Mouse (Mus musculus): ENCODE measurements around the gene Tgfbi. TPM values are rescaled to one million over a fixed set of nuclear protein-coding genes. Genes with fewer than 3 reads are reported as not detected.

The Tgfbi gene
- polyA plus RNA-seq, 2 experiments = 6.1 to 6.7 TPM

DNA sequence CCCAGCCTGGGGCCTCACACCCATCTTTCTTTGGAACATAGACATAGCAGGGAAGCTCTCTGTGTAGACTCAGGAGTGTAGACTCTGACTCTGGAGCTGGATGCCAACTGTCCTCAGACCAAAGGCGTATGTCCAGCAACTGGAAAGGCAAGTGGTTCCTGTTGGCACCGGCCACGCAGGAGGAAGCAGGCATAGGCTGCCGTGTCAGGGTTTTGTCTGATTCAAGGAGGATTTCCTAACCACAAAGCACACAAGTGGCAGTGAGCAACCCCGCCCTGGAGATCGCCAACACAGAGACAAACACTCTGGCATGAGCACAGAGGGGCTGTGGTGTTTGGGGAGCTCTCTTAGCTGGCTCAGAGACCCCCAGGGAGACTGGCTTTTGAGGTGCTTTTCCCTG lies 17.2 kb downstream of the Tgfbi start:
- TF ChIP-seq CTCF (IDR thresholded peaks at IDR 0.05; ENCODE audit: low read depth) = no peak
- no peak for TF ChIP-seq EP300 (IDR thresholded peaks at IDR 0.05; ENCODE audit: low read depth)
- Histone ChIP-seq H3K9me3 (ENCODE audit: control insufficient read depth, low read length) (no peaks in the 10 kb centered on the region), H3K36me3 (replicated peaks; ENCODE audit: control insufficient read depth, insufficient read depth, low read depth) (no peaks in the 10 kb centered on the region), H3K4me3 (ENCODE audit: insufficient read depth in 1 of 2, low read depth in 2 of 2, low read length in 2 of 2) (no peak overlapping the region), H3K9ac (replicated peaks) (no peak overlapping the region), H3K4me1 (replicated peaks; ENCODE audit: control insufficient read depth in 2 of 2, insufficient read depth in 2 of 2, low read length in 1 of 2) (peaks cover 0 to 8% of the 10 kb centered on the region in 2 experiments; a peak in 1 of 4 replicates), H3K4me2 (ENCODE audit: low read depth) (no peak overlapping the region), H3K27me3 (ENCODE audit: control insufficient read depth, insufficient read depth, low read length) (no peaks in the 10 kb centered on the region), H3K27ac (no peak overlapping the region)
- WGBS (ENCODE audit: insufficient replicate concordance) = 13% methylated on average over 6 of the region's 6 CpGs
- no peak for DNase-seq (ENCODE audit: low read depth in 3 of 3, low spot score in 3 of 3)
- ATAC-seq (ENCODE audit: insufficient read depth) = no peak

DNA sequence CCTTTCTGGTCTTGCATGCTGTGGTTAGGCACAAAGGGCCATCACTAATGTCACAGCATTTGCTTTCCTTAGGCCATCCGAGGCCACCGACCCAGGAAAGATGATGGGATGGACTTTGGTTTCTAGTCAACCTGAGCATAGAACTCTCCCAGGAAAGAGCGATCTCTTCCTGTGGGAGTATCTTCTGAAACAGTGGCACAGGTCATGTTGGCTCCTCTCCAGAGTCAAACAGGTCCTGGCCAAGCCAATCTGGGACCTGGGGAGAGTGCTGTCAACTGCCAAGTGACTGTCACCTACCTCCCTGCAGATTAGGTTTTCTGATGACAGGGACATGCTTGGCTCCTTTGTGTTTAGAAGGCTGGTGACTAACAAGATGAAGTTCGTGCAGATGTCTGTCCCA lies 20.8 kb downstream of the Tgfbi start:
- H3K9ac ChIP-seq (replicated peaks) = no peak overlapping the region
- H3K27ac ChIP-seq = no peak overlapping the region
- WGBS (ENCODE audit: insufficient replicate concordance) = 59% methylated on average over 4 of the region's 4 CpGs
- no peaks in the 10 kb centered on the region for H3K27me3 ChIP-seq (ENCODE audit: control insufficient read depth, insufficient read depth, low read length)
- no peak for TF ChIP-seq CTCF (IDR thresholded peaks at IDR 0.05; ENCODE audit: low read depth)
- no peak for TF ChIP-seq EP300 (IDR thresholded peaks at IDR 0.05; ENCODE audit: low read depth)
- DNase-seq (ENCODE audit: low read depth in 3 of 3, low spot score in 3 of 3) (no peak), ATAC-seq (ENCODE audit: insufficient read depth) (no peak)
- no peak overlapping the region for H3K4me3 ChIP-seq (ENCODE audit: insufficient read depth in 1 of 2, low read depth in 2 of 2, low read length in 2 of 2)
- H3K9me3 ChIP-seq (ENCODE audit: control insufficient read depth, low read length) = no peaks in the 10 kb centered on the region
- H3K36me3 ChIP-seq (replicated peaks; ENCODE audit: control insufficient read depth, insufficient read depth, low read depth) = no peaks in the 10 kb centered on the region
- no peak overlapping the region for H3K4me2 ChIP-seq (ENCODE audit: low read depth)
- peaks cover 0 to 10% of the 10 kb centered on the region in 2 experiments; a peak in 2 of 4 replicates for H3K4me1 ChIP-seq (replicated peaks; ENCODE audit: control insufficient read depth in 2 of 2, insufficient read depth in 2 of 2, low read length in 1 of 2)

DNA sequence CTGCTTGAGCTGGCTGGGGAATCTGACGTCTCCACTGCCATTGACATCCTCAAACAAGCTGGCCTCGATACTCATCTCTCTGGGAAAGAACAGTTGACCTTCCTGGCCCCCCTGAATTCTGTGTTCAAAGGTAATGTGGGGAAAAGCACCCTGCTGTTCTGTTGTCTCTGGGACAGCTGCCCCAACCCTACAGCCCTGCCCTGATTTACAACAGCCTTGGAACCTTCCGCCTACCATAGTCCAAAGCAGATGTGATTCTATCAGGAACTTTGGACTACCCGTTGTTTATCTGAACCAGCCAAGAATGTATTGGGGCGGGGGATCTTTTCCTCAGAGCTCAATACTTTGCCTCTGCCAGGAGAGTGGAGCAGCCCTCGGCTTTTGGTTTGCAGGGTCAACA lies 21.2 kb downstream of the Tgfbi start:
- ATAC-seq (ENCODE audit: insufficient read depth) = no peak
- no peak for DNase-seq (ENCODE audit: low read depth in 3 of 3, low spot score in 3 of 3)
- Histone ChIP-seq H3K9me3 (ENCODE audit: control insufficient read depth, low read length) (no peaks in the 10 kb centered on the region), H3K4me3 (ENCODE audit: insufficient read depth in 1 of 2, low read depth in 2 of 2, low read length in 2 of 2) (no peak overlapping the region), H3K27me3 (ENCODE audit: control insufficient read depth, insufficient read depth, low read length) (no peaks in the 10 kb centered on the region), H3K4me1 (replicated peaks; ENCODE audit: control insufficient read depth in 2 of 2, insufficient read depth in 2 of 2, low read length in 1 of 2) (peaks cover 0 to 13% of the 10 kb centered on the region in 2 experiments; a peak in 2 of 4 replicates), H3K9ac (replicated peaks) (no peak overlapping the region), H3K4me2 (ENCODE audit: low read depth) (no peak overlapping the region), H3K36me3 (replicated peaks; ENCODE audit: control insufficient read depth, insufficient read depth, low read depth) (no peaks in the 10 kb centered on the region), H3K27ac (no peak overlapping the region)
- TF ChIP-seq CTCF (IDR thresholded peaks at IDR 0.05; ENCODE audit: low read depth) (no peak), EP300 (IDR thresholded peaks at IDR 0.05; ENCODE audit: low read depth) (no peak)
- 45% methylated on average over 6 of the region's 6 CpGs for WGBS (ENCODE audit: insufficient replicate concordance)

DNA sequence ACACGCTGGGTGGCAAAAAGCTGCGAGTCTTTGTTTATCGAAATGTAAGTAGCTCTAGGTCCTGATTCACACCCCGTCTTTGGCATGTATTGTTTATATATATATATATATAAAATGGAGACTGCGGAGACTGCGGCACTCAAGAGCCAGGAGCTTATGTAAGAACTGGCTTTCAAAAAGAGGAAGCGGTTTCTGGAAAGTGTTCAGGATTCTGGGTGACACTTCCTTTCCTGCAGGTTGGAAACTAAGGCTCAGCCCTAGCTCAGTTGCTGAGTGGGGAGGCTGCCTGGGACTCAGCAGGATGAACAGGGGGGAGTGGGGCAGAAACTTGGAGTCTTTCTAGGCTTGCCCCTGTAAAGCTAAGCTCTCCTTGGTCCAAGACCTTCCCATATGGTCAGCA lies 22.0 kb downstream of the Tgfbi start:
- ATAC-seq (ENCODE audit: insufficient read depth) = no peak

DNA sequence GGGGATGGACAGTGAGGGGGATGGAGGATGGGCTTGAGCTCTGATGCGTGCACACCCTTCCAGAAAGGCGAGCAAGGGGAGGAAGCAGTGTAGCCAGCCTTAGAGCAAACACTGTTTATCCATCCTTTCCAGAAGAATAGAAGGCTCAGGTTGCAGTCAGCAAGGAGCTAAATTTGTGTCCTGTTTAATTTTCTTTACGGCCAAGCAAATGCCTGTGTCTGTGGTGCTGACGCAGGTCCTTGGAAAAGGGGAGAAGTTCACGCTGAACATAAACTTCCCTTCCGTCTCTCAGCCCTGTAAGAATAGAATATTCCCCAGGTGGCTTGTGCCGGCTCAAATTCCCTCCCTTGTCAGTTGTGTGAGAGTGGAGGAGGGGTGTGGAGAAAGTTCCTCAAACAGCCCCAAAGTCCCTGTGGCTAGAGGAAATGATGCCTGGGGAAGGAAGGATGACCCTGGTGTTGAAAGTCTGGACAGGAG lies 24.9 kb downstream of the Tgfbi start:
- Histone ChIP-seq H3K4me3 (ENCODE audit: insufficient read depth in 1 of 2, low read depth in 2 of 2, low read length in 2 of 2) (no peak overlapping the region), H3K9me3 (ENCODE audit: control insufficient read depth, low read length) (no peaks in the 10 kb centered on the region), H3K4me1 (replicated peaks; ENCODE audit: control insufficient read depth in 2 of 2, insufficient read depth in 2 of 2, low read length in 1 of 2) (peaks cover 0 to 13% of the 10 kb centered on the region in 2 experiments; a peak in 2 of 4 replicates), H3K9ac (replicated peaks) (no peak overlapping the region), H3K27me3 (ENCODE audit: control insufficient read depth, insufficient read depth, low read length) (no peaks in the 10 kb centered on the region), H3K36me3 (replicated peaks; ENCODE audit: control insufficient read depth, insufficient read depth, low read depth) (no peaks in the 10 kb centered on the region), H3K4me2 (ENCODE audit: low read depth) (no peak overlapping the region), H3K27ac (no peak overlapping the region)
- 14% methylated on average over 7 of the region's 7 CpGs for WGBS (ENCODE audit: insufficient replicate concordance)
- no peak for ATAC-seq (ENCODE audit: insufficient read depth)
- no peak for DNase-seq (ENCODE audit: low read depth in 3 of 3, low spot score in 3 of 3)
- TF ChIP-seq CTCF (IDR thresholded peaks at IDR 0.05; ENCODE audit: low read depth) = no peak

More for the DNA sequence above, 22.0 kb downstream of the Tgfbi start:
- no peak for DNase-seq (ENCODE audit: low read depth in 3 of 3, low spot score in 3 of 3)
- Histone ChIP-seq H3K9me3 (ENCODE audit: control insufficient read depth, low read length) (no peaks in the 10 kb centered on the region), H3K4me2 (ENCODE audit: low read depth) (no peak overlapping the region), H3K4me3 (ENCODE audit: insufficient read depth in 1 of 2, low read depth in 2 of 2, low read length in 2 of 2) (no peak overlapping the region), H3K27me3 (ENCODE audit: control insufficient read depth, insufficient read depth, low read length) (no peaks in the 10 kb centered on the region), H3K36me3 (replicated peaks; ENCODE audit: control insufficient read depth, insufficient read depth, low read depth) (no peaks in the 10 kb centered on the region), H3K9ac (replicated peaks) (no peak overlapping the region), H3K27ac (no peak overlapping the region), H3K4me1 (replicated peaks; ENCODE audit: control insufficient read depth in 2 of 2, insufficient read depth in 2 of 2, low read length in 1 of 2) (peaks cover 0 to 13% of the 10 kb centered on the region in 2 experiments; a peak in 2 of 4 replicates)
- TF ChIP-seq CTCF (IDR thresholded peaks at IDR 0.05; ENCODE audit: low read depth) (no peak), EP300 (IDR thresholded peaks at IDR 0.05; ENCODE audit: low read depth) (no peak)
- WGBS (ENCODE audit: insufficient replicate concordance) = 38% methylated on average over 7 of the region's 7 CpGs
